Mouse (Mus musculus) C2C12 (cell line): Measurements from ENCODE around the gene Dcaf15.

ENCODE experiments used
- CEBPB ChIP-seq: IDR thresholded peaks from one replicate; pipeline ENCODE4 v1.6.1; 2011; ENCODE audit warnings: low read depth, mild to moderate bottlenecking, control low read depth, moderate library complexity
- CTCF ChIP-seq: IDR thresholded peaks from one replicate; pipeline ENCODE4 v1.5.1; 2011; ENCODE audit not compliant: control insufficient read depth, insufficient read depth, insufficient read length
- FOSL1 ChIP-seq: IDR thresholded peaks from one replicate; pipeline ENCODE4 v1.8.0; 2011; ENCODE audit warnings: mild to moderate bottlenecking, low read length; ENCODE audit not compliant: poor library complexity, insufficient read depth, severe bottlenecking
- MAX ChIP-seq: IDR thresholded peaks from one replicate; pipeline ENCODE4 v1.6.1; 2011; ENCODE audit warnings: mild to moderate bottlenecking, control low read depth
- MYOD1 ChIP-seq: IDR thresholded peaks from one replicate; pipeline ENCODE4 v1.6.1; 2011; ENCODE audit warnings: low read depth; ENCODE audit not compliant: control insufficient read depth, insufficient read length
- MYOG ChIP-seq: IDR thresholded peaks from one replicate; pipeline ENCODE4 v1.6.1; 2011; ENCODE audit not compliant: control insufficient read depth, insufficient read length; ENCODE audit errors: extremely low read depth
- USF1 ChIP-seq: IDR thresholded peaks from one replicate; pipeline ENCODE4 v1.6.1; 2011; ENCODE audit warnings: low read depth, mild to moderate bottlenecking, control low read depth, moderate library complexity

GRCm38 (mm10) chr8:84072321-84072720, 32.2 kb downstream of the Dcaf15 start:
- no peak for TF ChIP-seq CTCF
- TF ChIP-seq USF1 = no peak
- TF ChIP-seq MAX = no peak
- TF ChIP-seq CEBPB = no peak
- no peak for TF ChIP-seq MYOD1
- TF ChIP-seq FOSL1 = no peak
- TF ChIP-seq MYOG = no peak
